Comparison of ENCODE assay signal across 18 mouse cellular contexts in genomic region chr10:69245906-69246668, GRCm38 (mm10). TPM values are rescaled to one million over a fixed set of nuclear protein-coding genes. Genes with fewer than 3 reads are reported as not detected.
DNase-seq lines count a peak whose midpoint lies in the region; ATAC-seq and TF ChIP-seq lines count a peak whose summit lies in the region.
"Had no signal": no experiment of that assay in that cellular context is flagged by ENCODE, and none has a peak within 500 bp of the region (broad histone marks: within the 10 kb centered on the region; RNA-seq: fewer than 3 reads in every experiment).

No protein-coding gene starts in this region.

- no peak overlapping the region for H3ac ChIP-seq in myocyte (ENCODE audit: control insufficient read depth, insufficient read length)

- H3K27me3 ChIP-seq in hindbrain, postnatal 0 days (ENCODE audit: insufficient read depth, low read length) = no peaks in the 10 kb centered on the region
- H3K27me3 ChIP-seq in hindbrain, embryonic 11.5 days (ENCODE audit: control insufficient read depth, insufficient read depth, low read length) = no peaks in the 10 kb centered on the region
- H3K27me3 ChIP-seq in liver, adult 2 months (ENCODE audit: control insufficient read depth, insufficient read depth, low read length) = no peaks in the 10 kb centered on the region
- H3K27me3 ChIP-seq in liver, embryonic 12.5 days (replicated peaks) = no peaks in the 10 kb centered on the region
- H3K27me3 ChIP-seq in myocyte (ENCODE audit: control insufficient read depth, insufficient read depth, insufficient read length) = no peaks in the 10 kb centered on the region
- H3K27me3 ChIP-seq: embryonic facial prominence, embryonic 12.5 days; heart, embryonic 12.5 days had no signal

- 72% methylated on average over 10 of the region's 10 CpGs for WGBS in hindbrain, postnatal 0 days
- 92% methylated on average over 10 of the region's 10 CpGs for WGBS in hindbrain, embryonic 11.5 days
- 67% methylated on average over 10 of the region's 10 CpGs for WGBS in liver, adult 2 months
- WGBS in liver, embryonic 12.5 days (ENCODE audit: insufficient replicate concordance) = 73% methylated on average over 10 of the region's 10 CpGs

- no peak overlapping the region for H3K27ac ChIP-seq in hindbrain, postnatal 0 days
- no peak overlapping the region for H3K27ac ChIP-seq in hindbrain, embryonic 11.5 days (ENCODE audit: low read depth, low read length)
- H3K27ac ChIP-seq in liver, adult 2 months (replicated peaks; ENCODE audit: insufficient read depth, low read depth, low read length) = peak overlapping the region; percentile 19
- no peak overlapping the region for H3K27ac ChIP-seq in liver, embryonic 12.5 days
- H3K27ac ChIP-seq: embryonic facial prominence, embryonic 12.5 days; stomach, postnatal 0 days had no signal

- no peak overlapping the region for H3K4me2 ChIP-seq in hindbrain, postnatal 0 days (ENCODE audit: low read depth, low read length)
- H3K4me2 ChIP-seq in hindbrain, embryonic 11.5 days (replicated peaks; ENCODE audit: low read depth, low read length) = no peak overlapping the region
- no peak overlapping the region for H3K4me2 ChIP-seq in liver, embryonic 12.5 days
- H3K4me2 ChIP-seq in myocyte (ENCODE audit: low read depth) = peak overlapping the region; percentile 56
- H3K4me2 ChIP-seq: embryonic facial prominence, embryonic 12.5 days; heart, embryonic 12.5 days; midbrain, embryonic 11.5 days had no signal

- H3K9me3 ChIP-seq in hindbrain, postnatal 0 days (ENCODE audit: low read length) = peaks cover 4% of the 10 kb centered on the region
- H3K9me3 ChIP-seq in hindbrain, embryonic 11.5 days (ENCODE audit: control insufficient read depth, low read length) = no peaks in the 10 kb centered on the region
- H3K9me3 ChIP-seq in liver, embryonic 12.5 days (replicated peaks) = no peaks in the 10 kb centered on the region
- H3K9me3 ChIP-seq: heart, embryonic 12.5 days had no signal

- no peak overlapping the region for H3K9ac ChIP-seq in hindbrain, postnatal 0 days (replicated peaks; ENCODE audit: low read length)
- no peak overlapping the region for H3K9ac ChIP-seq in hindbrain, embryonic 11.5 days (ENCODE audit: low read depth, low read length)
- H3K9ac ChIP-seq in liver, adult 2 months (ENCODE audit: low read depth, low read length) = no peak overlapping the region
- H3K9ac ChIP-seq in liver, embryonic 12.5 days = no peak overlapping the region
- H3K9ac ChIP-seq: embryonic facial prominence, embryonic 12.5 days; heart, embryonic 12.5 days had no signal

- TF ChIP-seq CTCF in hindbrain, postnatal 0 days (IDR thresholded peaks at IDR 0.05; ENCODE audit: low read depth) = no peak
- TF ChIP-seq CTCF in liver, adult 2 months (IDR thresholded peaks at IDR 0.05; ENCODE audit: low read depth, low read length) = no peak

- peaks cover 38% of the 10 kb centered on the region; the same call in 1 of the 2 replicates for H3K79me2 ChIP-seq in liver, adult 2 months (ENCODE audit: control insufficient read depth, insufficient read depth, low read length)
- H3K79me2 ChIP-seq in myocyte (ENCODE audit: control insufficient read depth, insufficient read depth) = no peaks in the 10 kb centered on the region

- H3K4me3 ChIP-seq in hindbrain, postnatal 0 days (ENCODE audit: low read length) = no peak overlapping the region
- no peak overlapping the region for H3K4me3 ChIP-seq in hindbrain, embryonic 11.5 days (ENCODE audit: low read depth, low read length)
- no peak overlapping the region for H3K4me3 ChIP-seq in liver, adult 2 months (ENCODE audit: insufficient read depth, low read depth, low read length)
- no peak overlapping the region for H3K4me3 ChIP-seq in liver, embryonic 12.5 days
- no peak overlapping the region for H3K4me3 ChIP-seq in myocyte
- H3K4me3 ChIP-seq: embryonic facial prominence, embryonic 12.5 days; heart, embryonic 12.5 days had no signal

- no peak for TF ChIP-seq POLR2A in liver, adult 2 months (IDR thresholded peaks at IDR 0.05; ENCODE audit: extremely low read depth, insufficient read depth, low read length)
- TF ChIP-seq POLR2A in myocyte (IDR thresholded peaks at IDR 0.05; ENCODE audit: insufficient read length, low read depth) = no peak

- H3K36me3 ChIP-seq in hindbrain, postnatal 0 days (ENCODE audit: insufficient read depth, low read length) = peaks cover 7% of the 10 kb centered on the region
- no peaks in the 10 kb centered on the region for H3K36me3 ChIP-seq in hindbrain, embryonic 11.5 days (ENCODE audit: control insufficient read depth, insufficient read depth, low read length)
- H3K36me3 ChIP-seq in liver, adult 2 months (ENCODE audit: control insufficient read depth, insufficient read depth, low read length) = peaks cover 17% of the 10 kb centered on the region
- H3K36me3 ChIP-seq in liver, embryonic 12.5 days = peaks cover 15% of the 10 kb centered on the region
- H3K36me3 ChIP-seq in myocyte (ENCODE audit: control insufficient read depth, insufficient read depth) = no peaks in the 10 kb centered on the region

- peak; percentile 12 for DNase-seq in cerebellum, adult 9-10 months
- peak; percentile 30 for DNase-seq in hindbrain, postnatal 0 days (ENCODE audit: low spot score)
- DNase-seq in hindbrain, embryonic 11.5 days (ENCODE audit: low spot score) = no peak
- peak; percentile 37 for DNase-seq in liver, adult 2 months (ENCODE audit: extremely low read depth, low read depth, low spot score)
- DNase-seq in ovary, postnatal 10 days (ENCODE audit: low spot score) = no peak
- DNase-seq: gastrocnemius, postnatal 14 days; heart, postnatal 4 days; liver; lung, postnatal 14 days; thymus, postnatal 14 days had no signal

- no peaks in the 10 kb centered on the region for H3K4me1 ChIP-seq in hindbrain, postnatal 0 days (ENCODE audit: insufficient read depth, low read length)
- H3K4me1 ChIP-seq in hindbrain, embryonic 11.5 days (replicated peaks; ENCODE audit: control insufficient read depth, insufficient read depth, low read length) = no peaks in the 10 kb centered on the region
- H3K4me1 ChIP-seq in liver, adult 2 months (ENCODE audit: control insufficient read depth, insufficient read depth, low read length) = peaks cover 24% of the 10 kb centered on the region
- H3K4me1 ChIP-seq in liver, embryonic 12.5 days = no peaks in the 10 kb centered on the region
- H3K4me1 ChIP-seq: embryonic facial prominence, embryonic 12.5 days had no signal

- ATAC-seq in cerebellum, adult (ENCODE audit: insufficient number of reproducible peaks, low FRiP score, low TSS enrichment) = no peak
- ATAC-seq in hindbrain, postnatal 0 days = no peak
- no peak for ATAC-seq in hindbrain, embryonic 11.5 days (ENCODE audit: low FRiP score)
- ATAC-seq in liver, embryonic 12.5 days = no peak
- ATAC-seq: inflammation-experienced regulatory T-cells, adult 6 months had no signal

TF ChIP-seq in myocyte, 11 proteins besides CTCF, POLR2A, EP300 and RAD21:
- TF ChIP-seq MYOD1 (IDR thresholded peaks at IDR 0.05; ENCODE audit: control insufficient read depth in 1 of 3, insufficient read length in 2 of 3, low read depth in 2 of 3) (no peak), USF1 (IDR thresholded peaks at IDR 0.05; ENCODE audit: low read depth) (no peak), TCF3 (IDR thresholded peaks at IDR 0.05; ENCODE audit: insufficient read length, low read depth) (no peak), REST (IDR thresholded peaks at IDR 0.05; ENCODE audit: insufficient read depth, insufficient read length) (no peak), TCF12 (IDR thresholded peaks at IDR 0.05; ENCODE audit: insufficient read depth, poor library complexity, severe bottlenecking) (no peak), E2F4 (IDR thresholded peaks at IDR 0.05; ENCODE audit: insufficient read depth) (no peak), MAX (IDR thresholded peaks at IDR 0.05; ENCODE audit: low read depth) (no peak), POLR2AphosphoS2 (IDR thresholded peaks at IDR 0.05; ENCODE audit: insufficient read length, low read depth) (no peak), CEBPB (IDR thresholded peaks at IDR 0.05; ENCODE audit: insufficient read depth, poor library complexity, severe bottlenecking) (no peak)

RNA-seq across cellular contexts. Expression of gene A930033H14Rik, which starts 33.2 kb away (rescaled TPM):
- 0.47 and 0.61 TPM in 2 replicates for total RNA-seq in hindbrain, postnatal 0 days (2014; rRNA removed)
- polyA plus RNA-seq in hindbrain, postnatal 0 days (2015; fragmentation: Nextera tagmentation; extraction: Ambion mirVana) = 1.4 TPM in 2 replicates
- 1.1 and 1.3 TPM in 2 replicates for polyA plus RNA-seq in hindbrain, embryonic 11.5 days (2014; fragmentation: Nextera tagmentation; extraction: Ambion mirVana)
- total RNA-seq in liver, adult 2 months (2014; rRNA removed) = 4.6 and 5.9 TPM in 2 replicates
- 0.26 and 0.50 TPM in 2 replicates for polyA plus RNA-seq in liver, adult 2 months (2012; rRNA removed)
- polyA plus RNA-seq in liver, embryonic 12.5 days (2016; fragmentation: Nextera tagmentation; extraction: Ambion mirVana) = 0.81 TPM in 2 replicates
- 1.9 TPM for polyA plus RNA-seq in myocyte (2012; fragmentation: generic; extraction: Trizol)
- polyA plus RNA-seq: inflammation-experienced regulatory T-cells, adult 6 months had no signal

Comparison
In these comparisons a context has a peak if more than half of its experiments do, and no peak if none do; other contexts are left out.
1. DNase-seq: peak in cerebellum, adult 9-10 months (single experiment), hindbrain, postnatal 0 days (single experiment) and liver, adult 2 months (single experiment); none in hindbrain, embryonic 11.5 days (single experiment) and ovary, postnatal 10 days (single experiment).